7 mouse cellular contexts compared by ENCODE assay signal in the genomic region with DNA sequence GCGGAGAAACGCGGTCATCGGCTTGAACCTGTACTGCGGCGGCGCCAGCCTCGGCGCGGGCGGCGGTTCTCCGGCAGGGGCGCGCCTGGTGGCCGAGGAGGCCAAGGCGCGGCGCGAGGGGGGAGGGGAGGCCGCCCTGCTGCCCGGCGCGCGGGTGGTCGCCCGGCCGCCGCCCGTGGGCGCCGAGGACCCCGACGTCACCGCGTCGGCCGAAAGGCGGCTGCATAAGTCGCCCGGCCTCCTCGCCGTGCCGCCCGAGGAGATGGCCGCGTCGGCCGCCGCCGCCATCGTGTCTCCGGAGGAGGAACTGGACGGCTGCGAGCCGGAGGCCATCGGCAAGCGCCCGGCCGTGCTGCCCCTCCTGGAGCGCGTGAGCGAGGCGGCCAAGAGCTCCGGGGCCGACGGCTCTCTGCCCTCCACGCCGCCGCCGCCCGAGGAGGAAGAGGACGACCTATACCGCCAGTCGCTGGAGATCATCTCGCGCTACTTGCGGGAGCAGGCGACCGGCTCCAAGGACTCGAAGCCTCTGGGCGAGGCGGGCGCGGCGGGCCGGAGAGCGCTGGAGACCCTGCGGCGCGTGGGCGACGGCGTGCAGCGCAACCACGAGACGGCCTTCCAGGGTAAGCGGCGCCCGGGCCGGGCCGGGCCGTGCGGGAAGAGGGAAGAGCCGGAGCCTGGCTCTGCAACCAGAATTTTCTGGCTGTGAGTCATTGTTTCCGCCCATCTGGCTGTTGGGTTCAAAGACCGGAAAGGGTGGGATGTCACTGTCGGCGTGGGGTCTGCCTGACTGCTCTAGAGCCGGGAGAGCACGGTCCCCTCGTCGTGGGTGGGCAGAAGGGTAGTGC. TPM values are rescaled to one million over a fixed set of nuclear protein-coding genes. Genes with fewer than 3 reads are reported as not detected.
DNase-seq lines count a peak whose midpoint lies in the region; ATAC-seq lines count a peak whose summit lies in the region.

No protein-coding gene starts in this region.

- peak; percentile 79 for DNase-seq in T-cell, adult 2 months (ENCODE audit: low spot score)
- DNase-seq in cerebellum, postnatal 36 days = peak; percentile 52 to 56
- peak; percentile 79 for DNase-seq in gastrocnemius, adult 18-20 months (ENCODE audit: low spot score)
- peak; percentile 62 to 69 for DNase-seq in left cerebral cortex, postnatal 14 days (ENCODE audit: low spot score in 2 of 2)
- DNase-seq in skeletal muscle tissue, adult 2 months (ENCODE audit: low read depth, low spot score) = peak; percentile 80

- no peaks in the 10 kb centered on the region for H3K9me3 ChIP-seq in hindbrain, embryonic 15.5 days

- ATAC-seq in hindbrain, embryonic 15.5 days (ENCODE audit: low FRiP score, low read depth) = peak; percentile 84
- ATAC-seq in megakaryocyte progenitor cell, adult 5-6 weeks (replicated peaks; ENCODE audit: poor library complexity) = peak; percentile 38

- WGBS in hindbrain, embryonic 15.5 days = under 1% methylated on average over 105 of the region's 113 CpGs

- intact Hi-C loops in left cerebral cortex, postnatal 14 days (cut with DNase I) = no loop called here

- H3K4me1 ChIP-seq in hindbrain, embryonic 15.5 days (replicated peaks) = peaks cover 45% of the 10 kb centered on the region

- peaks cover 23% of the 10 kb centered on the region for H3K36me3 ChIP-seq in hindbrain, embryonic 15.5 days

- peak overlapping the region; percentile 98 for H3K27ac ChIP-seq in hindbrain, embryonic 15.5 days (replicated peaks)

- peak overlapping the region; percentile 91 for H3K4me3 ChIP-seq in hindbrain, embryonic 15.5 days

- H3K27me3 ChIP-seq in hindbrain, embryonic 15.5 days = no peaks in the 10 kb centered on the region

- peak overlapping the region; percentile 89 for H3K4me2 ChIP-seq in hindbrain, embryonic 15.5 days

- H3K9ac ChIP-seq in hindbrain, embryonic 15.5 days = peak overlapping the region; percentile 95

RNA-seq across cellular contexts. Expression of a gene that starts 0.5 kb away (rescaled TPM):
- 10 to 100 TPM; 96.0 to 99.4 TPM for total RNA-seq in gastrocnemius, adult 18-20 months (2021)
- polyA plus RNA-seq in hindbrain, embryonic 15.5 days (2015; fragmentation: Nextera tagmentation; extraction: Ambion mirVana) = 46.3 and 47.4 TPM in 2 replicates
- total RNA-seq in left cerebral cortex, postnatal 14 days (2021) = 10 to 100 TPM; 58.6 to 69.2 TPM
- 154 and 191 TPM in 2 replicates for total RNA-seq in megakaryocyte progenitor cell, adult 5-6 weeks (2015)
- total RNA-seq in megakaryocyte progenitor cell, adult 5-6 weeks (2017) = 131 and 135 TPM in 2 replicates

RNA-seq across cellular contexts. Expression of a gene that starts 28.6 kb away (rescaled TPM):
- 10 to 100 TPM; 25.9 to 30.8 TPM for total RNA-seq in gastrocnemius, adult 18-20 months (2021)
- 1.2 TPM in 2 replicates for polyA plus RNA-seq in hindbrain, embryonic 15.5 days (2015; fragmentation: Nextera tagmentation; extraction: Ambion mirVana)
- total RNA-seq in left cerebral cortex, postnatal 14 days (2021) = 1 to 10 TPM; 2.0 TPM
- total RNA-seq in megakaryocyte progenitor cell, adult 5-6 weeks (2015) = 0.17 and 1.4 TPM in 2 replicates
- total RNA-seq in megakaryocyte progenitor cell, adult 5-6 weeks (2017) = 0.33 TPM in 1 of 2 replicates, not detected in the other

RNA-seq across cellular contexts. Expression of a gene that starts 34.3 kb away (rescaled TPM):
- 100 to 1,000 TPM in 1 of 2 experiments, 10 to 100 TPM in 1; 95.9 to 106 TPM for total RNA-seq in gastrocnemius, adult 18-20 months (2021)
- 109 and 110 TPM in 2 replicates for polyA plus RNA-seq in hindbrain, embryonic 15.5 days (2015; fragmentation: Nextera tagmentation; extraction: Ambion mirVana)
- 100 to 1,000 TPM; 332 to 337 TPM for total RNA-seq in left cerebral cortex, postnatal 14 days (2021)
- total RNA-seq in megakaryocyte progenitor cell, adult 5-6 weeks (2015) = 32.6 and 37.1 TPM in 2 replicates
- 49.7 and 66.8 TPM in 2 replicates for total RNA-seq in megakaryocyte progenitor cell, adult 5-6 weeks (2017)

Comparison
In these comparisons a context has a peak if more than half of its experiments do, and no peak if none do; other contexts are left out.
1. Peak in every context shown above with its lines: DNase-seq, ATAC-seq, H3K4me3 ChIP-seq and H3K27ac ChIP-seq.
2. RNA of a gene that starts 28.6 kb away (total RNA-seq): 25.9 to 30.8 TPM in gastrocnemius, adult 18-20 months; 2.0 TPM in left cerebral cortex, postnatal 14 days and 0.17 to 1.4 TPM in megakaryocyte progenitor cell, adult 5-6 weeks; every median in the first group is over 4 times any median in the second.